Mouse (Mus musculus): ENCODE results near the gene Rai1.

GRCm38 (mm10) chr11:60103567-60103966 lies 1.2 kb upstream of the Rai1 start:
- TF ChIP-seq CTCF (IDR thresholded peaks at IDR 0.05; ENCODE audit: low read depth, low read length) (no peak), POLR2A (IDR thresholded peaks at IDR 0.05; ENCODE audit: extremely low read depth, insufficient read depth, low read length) (no peak)
